Mouse (Mus musculus) brain, embryonic 18.5 days (tissue): ENCODE measurements at regions not wholly inside any gene's neighbourhood (a gene's known extent, or its start where the extent isn't known, plus 50 kb on each side); places are given as distances from the start of the nearest gene placed in this dataset.

Experiments
- DNase-seq: peaks from one replicate; pipeline ENCODE4 v3.0.0-alpha.2; 2012; ENCODE audit warnings: low read depth, low spot score

DNA sequence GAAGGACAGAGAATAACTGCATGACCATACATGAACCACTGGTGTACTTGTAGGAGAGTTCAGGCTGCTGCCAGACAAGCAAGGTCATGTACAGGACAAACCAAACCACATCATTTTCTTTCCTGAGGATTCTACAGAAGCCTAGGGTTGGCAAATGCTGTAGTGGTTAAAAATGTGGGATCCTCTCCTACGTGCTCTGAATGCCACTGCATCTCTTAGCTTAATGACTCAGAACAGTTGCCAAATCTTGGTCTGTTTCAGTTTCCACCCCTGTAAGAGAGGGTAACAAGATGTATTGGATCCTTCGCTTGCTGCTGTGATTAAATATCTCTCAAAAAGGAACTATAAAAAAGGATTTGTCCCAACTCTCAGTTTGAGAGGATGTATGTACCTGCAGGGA lies 938.1 kb downstream of the 4930444P10Rik start:
- DNase-seq: no peak

- no peak for DNase-seq
Measured at GRCm38 (mm10) chr1:15153952-15154351, 939.2 kb downstream of the 4930444P10Rik start.

GRCm38 (mm10) chr1:15143922-15144591 lies 949.1 kb downstream of the 4930444P10Rik start:
- no peak for DNase-seq

DNA sequence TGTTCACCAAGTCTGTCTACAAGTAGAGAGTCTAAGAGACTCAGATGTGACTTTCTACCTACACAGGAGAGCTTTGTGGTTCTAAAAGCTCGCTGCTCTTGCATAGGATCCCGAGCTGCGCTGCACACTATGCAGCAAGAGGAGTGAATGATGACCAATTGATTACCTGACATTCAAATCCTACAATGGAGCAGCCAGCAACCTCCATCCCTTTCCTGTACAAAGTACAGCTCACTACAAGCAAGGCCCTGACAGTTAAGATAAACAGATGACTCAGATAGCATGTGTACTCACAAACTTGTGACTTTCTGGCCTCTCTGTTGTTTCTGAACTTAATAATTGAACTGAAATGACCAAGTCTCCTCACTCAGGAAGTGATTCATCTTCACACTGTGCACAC lies 974.7 kb downstream of the 4930444P10Rik start:
- DNase-seq: no peak

GRCm38 (mm10) chr1:15111420-15111819 lies 981.7 kb downstream of the 4930444P10Rik start:
- no peak for DNase-seq

- no peak for DNase-seq
Measured at GRCm38 (mm10) chr1:15070331-15070730, 1022.8 kb downstream of the 4930444P10Rik start.

- no peak for DNase-seq
Measured at GRCm38 (mm10) chr1:15034047-15034446, 1059.1 kb downstream of the 4930444P10Rik start.

DNA sequence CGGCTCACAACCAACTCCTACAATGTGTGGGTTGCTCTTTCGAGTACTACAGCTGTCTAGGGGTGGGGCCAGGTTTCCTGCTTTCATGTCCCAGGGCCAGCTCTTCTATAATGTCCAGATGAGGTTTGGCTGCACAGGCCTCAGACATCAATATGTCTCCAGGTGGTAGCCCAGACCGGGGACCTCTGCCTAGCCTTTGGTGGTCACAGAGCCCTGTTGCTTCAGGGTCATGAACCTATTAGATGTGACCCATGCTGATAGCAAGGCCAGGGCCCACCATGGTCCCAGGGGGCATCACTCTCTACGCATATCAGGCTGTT lies 1074.7 kb downstream of the 4930444P10Rik start:
- DNase-seq: no peak

GRCm38 (mm10) chr1:15017689-15018459 lies 1075.3 kb downstream of the 4930444P10Rik start:
- no peak for DNase-seq

DNA sequence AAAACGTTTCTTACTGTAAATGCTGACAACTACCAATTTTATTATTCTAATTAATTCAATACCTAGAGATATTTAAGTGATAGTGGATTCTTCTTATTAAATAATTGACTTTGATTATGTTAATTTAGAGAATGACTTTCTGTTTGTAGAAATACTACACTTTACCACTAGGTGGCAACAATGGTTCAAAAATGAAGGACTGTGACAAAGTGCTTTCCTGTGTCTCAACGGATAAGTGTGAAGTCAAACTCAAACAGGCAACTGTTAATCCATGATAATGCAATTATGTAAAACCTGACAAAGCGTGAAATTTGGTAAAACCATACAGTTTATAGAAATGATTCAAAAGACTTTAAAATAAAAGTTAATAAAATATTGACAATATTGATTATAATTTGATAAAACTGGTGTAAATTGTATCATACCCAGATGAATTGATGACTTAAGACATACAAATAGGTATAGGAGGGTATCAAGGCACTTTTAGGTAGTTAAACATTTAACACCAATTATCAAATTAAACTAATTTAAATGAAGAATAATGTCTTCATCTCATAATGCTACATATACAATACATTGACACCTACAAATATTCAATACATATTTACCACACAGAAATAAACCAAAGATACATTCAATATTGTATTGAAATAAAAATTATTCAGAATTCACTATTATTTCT lies 1085.3 kb downstream of the 4930444P10Rik start:
- peak; percentile 3 for DNase-seq

- no peak for DNase-seq
Measured at GRCm38 (mm10) chr1:14995348-14995747, 1097.8 kb downstream of the 4930444P10Rik start.

DNA sequence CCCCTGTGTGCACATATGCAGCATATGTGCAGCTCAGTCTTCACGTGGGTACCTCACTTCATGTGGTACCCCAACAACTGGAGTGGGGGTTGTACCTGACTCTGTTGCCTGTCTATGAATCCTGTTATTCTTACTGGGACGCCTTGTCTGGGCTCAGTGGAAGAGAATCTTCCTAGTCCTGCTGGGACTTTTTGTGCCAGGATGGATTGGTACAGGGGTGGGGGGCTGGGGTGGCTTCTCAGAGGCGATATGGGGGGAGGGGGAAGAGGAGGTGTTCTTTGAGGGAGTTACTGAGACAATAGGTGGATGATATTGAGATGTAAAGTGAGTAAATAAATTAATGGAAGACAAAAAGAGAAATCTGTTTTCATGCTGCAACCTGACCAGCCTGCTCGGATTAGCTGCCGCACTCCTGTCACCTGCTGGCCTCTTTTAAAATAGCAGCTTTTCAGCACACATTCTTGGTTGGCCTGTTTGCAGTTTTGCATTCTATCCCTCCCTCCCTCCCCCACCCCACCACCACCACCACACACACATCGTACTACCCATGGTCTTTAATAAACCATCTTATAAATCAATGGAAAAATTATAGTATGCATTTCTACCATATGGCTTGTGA lies 1112.9 kb downstream of the 4930444P10Rik start:
- peak; percentile 1 for DNase-seq
